Mouse (Mus musculus): ENCODE data around the gene Zfr2.

- TF ChIP-seq POLR2A (IDR thresholded peaks at IDR 0.05; ENCODE audit: control insufficient read depth, low read depth, low read length) (no peak), CTCF (IDR thresholded peaks at IDR 0.05; ENCODE audit: control insufficient read depth, insufficient read depth, insufficient replicate concordance, low read depth, low read length) (0 out of 2 replicates have a peak, but pooled peaks have one; percentile 17)
These were observed 34.7 kb upstream of the Zfr2 start for GRCm38 (mm10) chr10:81198230-81198629.

All from testis, adult 2 months (tissue).